Mouse (Mus musculus) liver, adult 2 months (tissue): Measurements from ENCODE around the gene Tmem120a.

Source experiments
- CTCF ChIP-seq: fragments of 200-500 bp; IDR thresholded peaks from 2 replicates; pipeline ENCODE4 v1.5.1; 2011; ENCODE audit warnings: low read depth, low read length, control low read depth
- POLR2A ChIP-seq: fragments of 200-500 bp; IDR thresholded peaks from 2 replicates; pipeline ENCODE4 v1.6.1; 2011; ENCODE audit warnings: low read length, control low read depth; ENCODE audit not compliant: insufficient read depth; ENCODE audit errors: extremely low read depth

GRCm38 (mm10) chr5:135778471-135779445 is 34.5 kb upstream of the Tmem120a start, which contains the start of gene Mdh2:
- TF ChIP-seq CTCF (no peak), POLR2A (peak; percentile 97)
